Mouse (Mus musculus): ENCODE measurements at regions not wholly inside any gene's neighbourhood (a gene's known extent, or its start where the extent isn't known, plus 50 kb on each side); places are given as distances from the start of the nearest gene placed in this dataset.

DNA sequence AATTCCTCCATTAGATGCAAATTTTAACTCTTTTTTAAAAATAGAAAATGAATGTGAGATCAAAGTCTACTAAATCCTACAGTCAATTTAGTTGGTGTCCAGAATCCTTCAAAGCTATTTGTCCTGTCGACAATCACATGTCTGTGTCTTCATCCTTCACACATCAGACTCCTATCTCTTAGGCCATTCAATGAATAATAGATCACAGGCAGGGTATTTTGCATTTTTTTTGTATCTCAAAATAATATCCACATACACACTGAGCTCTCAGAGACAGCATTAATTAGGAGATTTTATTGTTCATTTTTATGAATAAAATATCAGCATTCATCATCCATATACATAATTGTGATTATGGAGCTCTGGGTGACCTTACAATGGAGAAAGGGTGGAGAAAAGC is 427.2 kb downstream of the Hao1 start:
- Histone ChIP-seq H3K4me3 (replicated peaks) (no peak overlapping the region), H3K9me3 (replicated peaks) (no peaks in the 10 kb centered on the region), H3K4me1 (no peaks in the 10 kb centered on the region), H3K36me3 (no peaks in the 10 kb centered on the region), H3K4me2 (replicated peaks) (no peak overlapping the region), H3K27me3 (no peaks in the 10 kb centered on the region), H3K27ac (replicated peaks) (no peak overlapping the region), H3K9ac (no peak overlapping the region)
- WGBS: 72% methylated on average over 1 of the region's 1 CpGs
- no peak for ATAC-seq (ENCODE audit: insufficient number of reproducible peaks, low FRiP score, low TSS enrichment, low read depth)

DNA sequence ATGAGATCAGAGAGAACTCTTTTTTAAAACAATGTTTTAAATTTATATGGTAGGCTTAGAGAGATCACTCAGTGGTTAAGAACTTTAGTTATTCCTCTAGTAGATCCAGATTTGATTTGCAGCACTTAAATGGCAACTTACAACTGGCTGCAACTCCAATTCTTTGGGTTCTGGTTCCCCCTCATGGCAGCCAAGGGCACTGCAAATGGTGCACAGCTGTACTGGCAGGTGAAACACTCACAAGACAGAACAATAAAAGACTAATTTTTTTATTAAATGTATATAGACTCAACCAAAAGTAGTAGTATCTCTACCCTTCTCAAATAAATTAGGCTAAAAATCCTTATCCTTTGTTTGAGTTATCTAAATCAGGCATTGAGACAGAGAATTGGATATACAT is 446.9 kb downstream of the Hao1 start:
- Histone ChIP-seq H3K27ac (replicated peaks) (no peak overlapping the region), H3K4me2 (replicated peaks) (no peak overlapping the region), H3K4me3 (replicated peaks) (no peak overlapping the region), H3K4me1 (no peaks in the 10 kb centered on the region), H3K36me3 (no peaks in the 10 kb centered on the region), H3K9me3 (replicated peaks) (no peaks in the 10 kb centered on the region), H3K9ac (no peak overlapping the region), H3K27me3 (no peaks in the 10 kb centered on the region)
- ATAC-seq (ENCODE audit: insufficient number of reproducible peaks, low FRiP score, low TSS enrichment, low read depth): no peak

DNA sequence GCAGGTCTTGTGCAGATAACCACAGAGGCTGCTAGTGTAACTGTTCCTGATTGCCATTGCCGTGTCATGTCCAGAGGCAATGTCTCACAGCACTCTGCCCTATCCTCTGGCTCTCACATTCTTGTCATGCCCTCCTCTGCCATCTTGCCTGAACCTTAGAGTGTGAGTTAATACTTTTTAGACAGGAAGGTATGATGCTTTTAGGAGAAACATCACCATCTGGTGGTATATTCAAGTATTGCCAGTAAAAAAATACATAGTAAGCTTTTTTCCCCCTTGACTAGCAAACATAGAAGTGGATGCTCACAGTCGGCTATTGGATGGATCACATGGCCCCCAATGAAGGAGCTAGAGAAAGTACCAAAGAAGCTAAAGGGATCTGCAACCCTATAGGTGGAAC is 465.8 kb downstream of the Hao1 start:
- H3K9me3 ChIP-seq (replicated peaks): no peaks in the 10 kb centered on the region

DNA sequence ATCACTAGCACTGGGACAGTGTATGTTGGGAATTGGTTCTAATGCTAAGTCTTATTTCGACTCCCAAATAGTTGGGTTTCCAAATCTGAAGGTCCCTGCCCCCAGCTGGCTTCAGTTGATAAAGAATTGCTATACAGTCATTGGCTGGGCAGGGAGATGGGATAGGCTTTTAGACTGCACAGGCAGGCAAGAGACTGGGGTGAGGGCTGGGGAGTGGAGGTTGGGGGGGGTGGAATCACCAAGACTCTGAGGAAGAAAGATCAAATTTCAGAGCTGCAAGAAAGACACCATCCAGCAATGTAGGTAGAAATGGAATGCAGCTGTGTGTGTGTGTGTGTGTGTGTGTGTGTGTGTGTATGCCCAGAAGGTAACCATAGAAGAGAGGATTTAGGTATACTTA is 474.0 kb downstream of the Hao1 start:
- H3K4me3 ChIP-seq (replicated peaks): no peak overlapping the region
- H3K4me2 ChIP-seq (replicated peaks): no peak overlapping the region
- no peaks in the 10 kb centered on the region for H3K9me3 ChIP-seq (replicated peaks)
- no peak for ATAC-seq (ENCODE audit: insufficient number of reproducible peaks, low FRiP score, low TSS enrichment, low read depth)
- WGBS: 79% methylated on average over 1 of the region's 1 CpGs
- H3K4me1 ChIP-seq: 0 out of 2 replicates have a peak, but pooled peaks cover 4% of the 10 kb centered on the region
- H3K27me3 ChIP-seq: no peaks in the 10 kb centered on the region
- no peak overlapping the region for H3K9ac ChIP-seq
- H3K27ac ChIP-seq (replicated peaks): no peak overlapping the region
- H3K36me3 ChIP-seq: no peaks in the 10 kb centered on the region

More for the DNA sequence above, 465.8 kb downstream of the Hao1 start:
- Histone ChIP-seq H3K27me3 (no peaks in the 10 kb centered on the region), H3K27ac (replicated peaks) (no peak overlapping the region), H3K4me1 (no peaks in the 10 kb centered on the region), H3K4me3 (replicated peaks) (no peak overlapping the region), H3K36me3 (no peaks in the 10 kb centered on the region), H3K9ac (no peak overlapping the region), H3K4me2 (replicated peaks) (no peak overlapping the region)
- no peak for ATAC-seq (ENCODE audit: insufficient number of reproducible peaks, low FRiP score, low TSS enrichment, low read depth)
- WGBS: 76% methylated on average over 2 of the region's 2 CpGs

DNA sequence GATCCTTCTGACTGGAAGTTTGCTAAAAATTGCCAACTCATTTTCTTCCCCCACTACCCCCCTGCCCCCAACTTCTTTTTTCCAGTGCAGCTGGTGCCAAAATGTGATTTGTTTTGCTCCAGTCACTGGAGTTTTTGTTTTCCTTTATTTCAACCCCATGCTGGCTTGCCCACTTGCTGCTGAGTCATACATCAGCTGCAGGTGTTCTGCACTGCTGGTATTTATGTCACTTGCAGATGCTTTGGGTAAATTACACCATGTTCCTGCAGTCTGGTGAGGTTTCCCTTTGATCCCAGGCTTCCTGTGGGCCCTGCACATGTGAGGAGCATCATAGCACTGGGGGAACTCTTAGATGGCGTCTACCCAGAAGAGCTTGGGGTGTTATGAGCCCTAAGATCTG is 476.2 kb downstream of the Hao1 start:
- Histone ChIP-seq H3K4me3 (replicated peaks) (no peak overlapping the region), H3K4me2 (replicated peaks) (no peak overlapping the region), H3K4me1 (0 out of 2 replicates have a peak, but pooled peaks cover 4% of the 10 kb centered on the region), H3K36me3 (no peaks in the 10 kb centered on the region), H3K9ac (no peak overlapping the region), H3K27me3 (no peaks in the 10 kb centered on the region), H3K27ac (replicated peaks) (no peak overlapping the region), H3K9me3 (replicated peaks) (no peaks in the 10 kb centered on the region)
- no peak for ATAC-seq (ENCODE audit: insufficient number of reproducible peaks, low FRiP score, low TSS enrichment, low read depth)
- 22% methylated on average over 1 of the region's 1 CpGs for WGBS

DNA sequence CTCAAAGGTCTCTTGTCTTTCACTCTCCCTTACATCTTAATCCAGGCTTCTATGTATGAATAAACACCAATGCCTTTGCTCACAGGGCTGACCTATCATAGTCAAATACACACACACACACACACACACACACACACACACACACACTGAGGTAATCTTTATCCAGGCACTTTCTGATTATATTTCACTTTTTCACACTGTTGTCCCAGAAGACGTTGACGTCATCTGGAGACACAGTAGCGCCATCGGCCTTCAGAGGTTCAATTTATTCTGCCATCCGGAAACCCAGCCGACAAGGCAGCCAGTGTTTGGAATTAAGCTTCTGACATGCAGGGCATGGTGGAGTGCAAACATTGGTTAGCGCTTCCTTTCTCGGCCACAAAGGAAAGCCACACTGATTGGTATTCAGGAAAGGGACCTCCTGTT is 486.2 kb downstream of the Hao1 start:
- no peaks in the 10 kb centered on the region for H3K36me3 ChIP-seq
- H3K27ac ChIP-seq (replicated peaks): no peak overlapping the region
- no peak for ATAC-seq (ENCODE audit: insufficient number of reproducible peaks, low FRiP score, low TSS enrichment, low read depth)
- no peak overlapping the region for H3K4me3 ChIP-seq (replicated peaks)
- no peaks in the 10 kb centered on the region for H3K9me3 ChIP-seq (replicated peaks)
- no peaks in the 10 kb centered on the region for H3K27me3 ChIP-seq
- H3K4me2 ChIP-seq (replicated peaks): no peak overlapping the region
- no peak overlapping the region for H3K9ac ChIP-seq
- 38% methylated on average over 8 of the region's 8 CpGs for WGBS
- no peaks in the 10 kb centered on the region for H3K4me1 ChIP-seq

DNA sequence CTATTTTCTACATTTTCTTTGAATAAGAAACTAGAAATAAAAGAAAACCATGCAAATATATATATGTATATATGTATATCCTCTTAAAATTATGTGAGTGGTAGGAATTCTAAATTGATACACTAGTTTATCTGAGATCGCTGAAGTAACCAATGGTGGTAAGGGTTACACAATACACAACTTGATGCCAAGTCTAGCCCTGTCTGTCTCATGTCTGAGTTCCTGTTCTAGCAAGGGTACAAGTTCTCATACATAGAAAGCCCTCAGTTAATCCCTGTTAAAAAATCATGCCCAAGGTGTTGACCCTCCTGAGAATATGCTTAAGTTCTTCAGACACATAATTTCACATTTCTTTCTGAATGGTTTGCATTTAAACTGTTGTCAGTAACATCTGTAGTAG is 486.8 kb downstream of the Hao1 start:
- Histone ChIP-seq H3K9me3 (replicated peaks) (no peaks in the 10 kb centered on the region), H3K4me3 (replicated peaks) (no peak overlapping the region), H3K27ac (replicated peaks) (no peak overlapping the region), H3K9ac (no peak overlapping the region), H3K4me1 (no peaks in the 10 kb centered on the region), H3K4me2 (replicated peaks) (no peak overlapping the region), H3K27me3 (no peaks in the 10 kb centered on the region), H3K36me3 (no peaks in the 10 kb centered on the region)
- WGBS: 95% methylated on average over 1 of the region's 1 CpGs
- no peak for ATAC-seq (ENCODE audit: insufficient number of reproducible peaks, low FRiP score, low TSS enrichment, low read depth)

DNA sequence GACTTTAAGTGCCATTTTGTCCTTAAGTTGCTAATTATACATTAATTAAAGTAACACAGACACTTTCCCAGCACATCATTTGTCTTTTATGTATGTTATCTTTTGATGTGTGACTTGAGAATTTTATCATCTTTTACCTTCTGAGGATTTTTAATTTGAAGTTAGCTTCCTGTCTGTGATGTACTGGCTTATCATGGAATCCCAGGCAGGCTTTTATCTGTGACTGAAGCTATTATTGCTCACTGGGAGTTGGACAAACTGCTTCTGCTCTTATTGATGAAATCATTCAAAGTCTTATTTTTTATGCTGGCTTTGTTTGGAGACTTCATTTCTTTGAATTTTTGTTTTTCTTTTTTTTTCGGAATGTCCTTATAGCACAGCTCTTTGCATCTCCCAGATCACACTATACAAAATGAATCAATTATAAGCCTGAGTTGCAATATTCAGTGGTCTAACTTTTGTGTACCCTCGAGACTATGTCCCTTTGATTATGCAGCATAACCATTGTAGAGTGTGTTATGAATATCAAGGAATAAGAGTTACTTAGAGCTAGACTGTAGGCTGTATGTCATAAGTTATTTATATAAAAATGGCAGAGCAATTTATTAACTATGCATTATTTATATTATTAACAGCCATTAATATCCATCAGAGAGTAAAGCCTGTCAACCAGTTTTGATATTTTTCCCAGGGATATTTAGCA is 494.1 kb downstream of the Hao1 start:
- H3K4me1 ChIP-seq: no peaks in the 10 kb centered on the region
- H3K36me3 ChIP-seq: no peaks in the 10 kb centered on the region
- no peak for ATAC-seq (ENCODE audit: insufficient number of reproducible peaks, low FRiP score, low TSS enrichment, low read depth)
- H3K27ac ChIP-seq (replicated peaks): no peak overlapping the region
- no peak overlapping the region for H3K4me2 ChIP-seq (replicated peaks)
- H3K9ac ChIP-seq: no peak overlapping the region
- H3K9me3 ChIP-seq (replicated peaks): no peaks in the 10 kb centered on the region
- no peak overlapping the region for H3K4me3 ChIP-seq (replicated peaks)
- no peaks in the 10 kb centered on the region for H3K27me3 ChIP-seq
- 88% methylated on average over 2 of the region's 2 CpGs for WGBS

DNA sequence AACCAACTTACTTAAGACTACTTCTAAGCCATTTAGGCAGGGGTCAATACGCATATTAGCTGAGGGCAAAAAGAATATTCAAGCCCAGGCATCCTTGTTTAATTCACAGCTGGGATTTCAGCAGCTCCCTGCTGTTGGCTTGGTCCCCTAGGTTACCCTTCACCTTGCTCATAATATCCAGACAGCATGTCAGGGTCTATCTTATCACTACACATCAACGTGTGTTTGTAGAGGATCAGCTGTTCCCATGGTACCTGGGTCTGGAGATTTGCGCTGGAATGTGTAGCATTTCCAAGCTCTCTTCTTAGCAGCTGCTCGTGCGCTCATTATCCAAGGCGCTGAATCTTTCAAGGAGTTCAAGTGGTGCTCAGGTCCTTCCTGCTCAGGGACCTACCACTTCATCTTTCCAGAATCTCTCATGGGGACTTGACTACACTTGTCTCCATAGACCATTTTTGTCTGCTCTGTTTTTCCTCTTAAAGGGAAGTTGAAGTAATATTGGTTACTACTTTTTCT is 484.5 kb downstream of the Bmp2 start:
- no peak for ATAC-seq (ENCODE audit: insufficient number of reproducible peaks, low FRiP score, low TSS enrichment, low read depth)
- no peak overlapping the region for H3K9ac ChIP-seq
- H3K27ac ChIP-seq (replicated peaks): no peak overlapping the region
- WGBS: 64% methylated on average over 6 of the region's 6 CpGs
- H3K4me2 ChIP-seq (replicated peaks): no peak overlapping the region
- H3K27me3 ChIP-seq: no peaks in the 10 kb centered on the region
- H3K9me3 ChIP-seq (replicated peaks): no peaks in the 10 kb centered on the region
- no peaks in the 10 kb centered on the region for H3K36me3 ChIP-seq
- H3K4me1 ChIP-seq: no peaks in the 10 kb centered on the region
- H3K4me3 ChIP-seq (replicated peaks): no peak overlapping the region

DNA sequence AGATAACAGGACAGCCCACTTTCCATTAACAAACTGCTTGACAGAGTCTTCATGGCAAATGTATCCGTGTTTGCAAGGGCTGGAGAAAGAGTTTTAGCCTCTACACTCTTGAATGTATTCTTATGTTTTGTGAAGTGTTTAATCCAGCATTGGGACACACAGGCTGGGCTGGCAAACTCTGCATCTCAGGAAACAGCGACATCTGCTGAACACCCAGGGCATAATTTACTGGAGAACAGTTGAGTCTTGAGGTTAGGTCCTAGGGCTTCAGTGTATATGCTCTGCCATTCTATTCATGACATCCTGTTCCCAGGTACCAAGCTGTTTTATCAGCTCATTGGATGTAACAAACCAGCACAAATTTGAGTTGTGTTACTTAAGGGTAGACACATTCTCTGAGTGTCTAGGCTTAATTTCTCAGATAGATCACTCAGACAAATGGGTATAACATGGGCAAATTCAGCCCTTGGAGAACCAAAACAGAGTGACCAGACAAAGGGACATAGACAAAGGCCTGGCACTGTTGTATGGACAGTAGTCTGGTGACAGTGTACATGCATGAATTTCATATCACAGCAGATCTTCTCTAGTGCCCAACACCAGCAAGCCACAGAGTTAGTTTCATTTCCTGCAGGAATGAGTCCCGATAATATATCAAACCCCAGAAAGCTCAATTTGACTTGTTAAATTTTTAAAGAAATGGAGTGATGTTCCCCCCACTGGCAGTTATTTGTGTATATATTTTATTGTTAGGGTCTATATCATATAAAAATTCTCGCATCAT is 477.9 kb downstream of the Bmp2 start:
- no peaks in the 10 kb centered on the region for H3K36me3 ChIP-seq
- H3K4me1 ChIP-seq: no peaks in the 10 kb centered on the region
- ATAC-seq (ENCODE audit: insufficient number of reproducible peaks, low FRiP score, low TSS enrichment, low read depth): no peak
- no peak overlapping the region for H3K27ac ChIP-seq (replicated peaks)
- H3K9ac ChIP-seq: no peak overlapping the region
- no peaks in the 10 kb centered on the region for H3K9me3 ChIP-seq (replicated peaks)
- H3K4me2 ChIP-seq (replicated peaks): no peak overlapping the region
- 61% methylated on average over 4 of the region's 4 CpGs for WGBS
- H3K27me3 ChIP-seq: no peaks in the 10 kb centered on the region
- no peak overlapping the region for H3K4me3 ChIP-seq (replicated peaks)

DNA sequence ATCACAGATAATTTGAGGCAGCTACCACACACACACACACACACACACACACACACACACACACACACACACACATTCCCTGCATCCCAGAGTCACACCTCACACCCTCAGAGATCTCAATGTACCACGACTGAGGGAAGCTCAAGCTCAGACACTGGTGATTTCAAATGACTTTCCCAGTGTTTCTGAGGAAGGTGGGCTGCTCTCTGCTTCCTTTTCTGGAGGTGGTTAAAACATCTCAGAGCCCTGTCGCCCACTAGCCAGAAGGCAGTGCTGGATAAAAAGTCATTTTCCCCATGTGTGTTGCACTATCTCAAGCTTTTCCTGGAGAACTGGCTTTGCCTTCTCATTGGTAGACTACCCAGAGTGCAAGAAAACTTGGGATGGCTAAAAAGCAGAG is 477.2 kb downstream of the Bmp2 start:
- no peak overlapping the region for H3K9ac ChIP-seq
- H3K4me3 ChIP-seq (replicated peaks): no peak overlapping the region
- no peaks in the 10 kb centered on the region for H3K27me3 ChIP-seq
- H3K4me1 ChIP-seq: no peaks in the 10 kb centered on the region
- WGBS: 69% methylated on average over 2 of the region's 2 CpGs
- ATAC-seq (ENCODE audit: insufficient number of reproducible peaks, low FRiP score, low TSS enrichment, low read depth): no peak
- H3K27ac ChIP-seq (replicated peaks): no peak overlapping the region
- H3K36me3 ChIP-seq: no peaks in the 10 kb centered on the region
- no peak overlapping the region for H3K4me2 ChIP-seq (replicated peaks)
- H3K9me3 ChIP-seq (replicated peaks): no peaks in the 10 kb centered on the region

DNA sequence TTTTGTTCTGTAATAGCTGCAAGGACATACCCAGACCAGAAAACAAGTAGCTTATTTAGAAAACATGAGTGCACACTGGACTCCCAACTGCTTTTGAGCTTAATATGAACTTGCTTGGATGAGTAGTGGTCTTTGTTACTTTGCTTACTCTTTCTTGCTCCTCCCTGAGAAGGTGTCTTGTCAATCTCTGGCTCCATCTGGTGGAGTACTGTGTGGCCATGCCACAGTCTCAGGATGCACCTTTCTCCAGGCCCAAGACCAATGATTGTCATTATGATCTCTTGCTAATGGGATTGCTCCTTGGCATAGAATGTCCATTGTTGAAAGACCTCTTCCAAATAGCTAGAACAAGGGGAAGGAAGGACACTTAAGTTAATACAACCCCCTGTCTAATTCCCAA is 465.1 kb downstream of the Bmp2 start:
- Histone ChIP-seq H3K4me1 (no peaks in the 10 kb centered on the region), H3K27ac (replicated peaks) (no peak overlapping the region), H3K9ac (no peak overlapping the region), H3K4me2 (replicated peaks) (no peak overlapping the region), H3K9me3 (replicated peaks) (no peaks in the 10 kb centered on the region), H3K4me3 (replicated peaks) (no peak overlapping the region), H3K27me3 (no peaks in the 10 kb centered on the region), H3K36me3 (no peaks in the 10 kb centered on the region)
- ATAC-seq (ENCODE audit: insufficient number of reproducible peaks, low FRiP score, low TSS enrichment, low read depth): no peak

Measured in embryonic facial prominence, embryonic 15.5 days (tissue).